Mouse (Mus musculus) 416B (cell line): ENCODE results near the gene Dzip1l.
"Not testable (repeated sequence)": the region's sequence is repeated elsewhere in the genome, so short reads cannot be mapped to it uniquely, and the experiment has no call there.

Source experiments
- DNase-seq: peaks from one replicate; pipeline ENCODE4 v3.0.0; 2011; ENCODE audit warnings: low read depth

Dzip1l gene

GRCm38 (mm10) chr9:99629281-99630011 lies at the start of gene Dzip1l:
TSS of gene Dzip1l (plus strand) at chr9:99629496.
- no peak for DNase-seq

GRCm38 (mm10) chr9:99580655-99581054 lies 48.6 kb upstream of the Dzip1l start:
- DNase-seq, result peak; percentile 80

- DNase-seq, result peak; percentile 55
These were observed 41.6 kb upstream of the Dzip1l start for GRCm38 (mm10) chr9:99587505-99588202.

GRCm38 (mm10) chr9:99591144-99591543 lies 38.2 kb upstream of the Dzip1l start:
- DNase-seq, result no peak

GRCm38 (mm10) chr9:99599127-99599526 lies 30.2 kb upstream of the Dzip1l start:
- DNase-seq, result not testable (repeated sequence)

GRCm38 (mm10) chr9:99603566-99603965 lies 25.7 kb upstream of the Dzip1l start:
- DNase-seq, result no peak

GRCm38 (mm10) chr9:99612202-99612601 lies 17.1 kb upstream of the Dzip1l start, which contains the start of gene A4gnt:
TSS of gene A4gnt (plus strand) at chr9:99612502.
- DNase-seq, result no peak

- DNase-seq, result no peak
These were observed 9.6 kb upstream of the Dzip1l start for GRCm38 (mm10) chr9:99619688-99620087.

GRCm38 (mm10) chr9:99620196-99620595 lies 9.1 kb upstream of the Dzip1l start:
- no peak for DNase-seq

GRCm38 (mm10) chr9:99622034-99622433 lies 7.3 kb upstream of the Dzip1l start:
- DNase-seq, result no peak

GRCm38 (mm10) chr9:99622966-99623365 lies 6.3 kb upstream of the Dzip1l start:
- DNase-seq, result no peak

GRCm38 (mm10) chr9:99624117-99624516 lies 5.2 kb upstream of the Dzip1l start:
- DNase-seq, result no peak

- no peak for DNase-seq
These were observed 715 bp upstream of the Dzip1l start for GRCm38 (mm10) chr9:99628581-99628980.

- no peak for DNase-seq
These were observed 775 bp downstream of the Dzip1l start for GRCm38 (mm10) chr9:99630071-99630470.

GRCm38 (mm10) chr9:99630528-99631125 lies 1.3 kb downstream of the Dzip1l start:
- DNase-seq, result no peak

- DNase-seq, result no peak
These were observed 2.5 kb downstream of the Dzip1l start for GRCm38 (mm10) chr9:99631781-99632180.

- no peak for DNase-seq
These were observed 3.0 kb downstream of the Dzip1l start for GRCm38 (mm10) chr9:99632264-99632663.

GRCm38 (mm10) chr9:99636776-99637175 lies 7.5 kb downstream of the Dzip1l start:
- DNase-seq, result no peak

- no peak for DNase-seq
These were observed 7.9 kb downstream of the Dzip1l start for GRCm38 (mm10) chr9:99637227-99637626.

- DNase-seq, result no peak
These were observed 8.4 kb downstream of the Dzip1l start for GRCm38 (mm10) chr9:99637736-99638135.

GRCm38 (mm10) chr9:99639957-99640356 lies 10.7 kb downstream of the Dzip1l start:
- no peak for DNase-seq

GRCm38 (mm10) chr9:99645416-99645815 lies 16.1 kb downstream of the Dzip1l start:
- no peak for DNase-seq

- DNase-seq, result no peak
These were observed 16.8 kb downstream of the Dzip1l start for GRCm38 (mm10) chr9:99646102-99646501.
